Mouse (Mus musculus) heart, postnatal 0 days (tissue): ENCODE measurements around the gene Gm6793.
A peak's percentile ranks its signal among the peaks of the same experiment; 100 is the strongest.

Experiments
- CTCF ChIP-seq: IDR thresholded peaks from 2 replicates; pipeline ENCODE4 v1.5.1; 2016; ENCODE audit warnings: antibody characterized with exemption, control low read depth, low read depth
- EP300 ChIP-seq: IDR thresholded peaks from 2 replicates; pipeline ENCODE4 v1.6.1; 2016; ENCODE audit warnings: antibody characterized with exemption, low read depth

GRCm38 (mm10) chr8:111992013-111992702, 22.7 kb downstream of the Gm6793 start, which contains the start of gene Adat1:
- TF ChIP-seq EP300 (no peak), CTCF (peak; percentile 23; the same call in 1 of the 2 replicates)
